Mouse (Mus musculus) erythroblast, embryonic 14.5 days (primary cell): ENCODE data around the gene Gm49355. TPM values are rescaled to one million over a fixed set of nuclear protein-coding genes. Genes with fewer than 3 reads are reported as not detected.

Source experiments
- H3K27me3 ChIP-seq: 2 replicates; pipeline ENCODE4 v1.6.1; 2012; ENCODE audit warnings: inconsistent platforms; ENCODE audit not compliant: control insufficient read depth
- H3K36me3 ChIP-seq: 2 replicates; pipeline ENCODE4 v1.6.1; 2012; ENCODE audit warnings: mild to moderate bottlenecking, inconsistent platforms; ENCODE audit not compliant: control insufficient read depth
- H3K4me1 ChIP-seq: 2 replicates; pipeline ENCODE4 v1.6.1; 2012; ENCODE audit warnings: inconsistent platforms; ENCODE audit not compliant: control insufficient read depth
- H3K4me3 ChIP-seq: replicated peaks from 2 replicates; pipeline ENCODE3; 2012; ENCODE audit warnings: moderate library complexity, mild to moderate bottlenecking, inconsistent platforms
- H3K9me3 ChIP-seq: 2 replicates; pipeline ENCODE4 v1.6.1; 2012; ENCODE audit warnings: low read length, inconsistent platforms, mixed read lengths; ENCODE audit not compliant: control insufficient read depth
- GATA1 ChIP-seq: IDR thresholded peaks from 2 replicates; pipeline ENCODE4 v1.6.1; 2012; ENCODE audit warnings: low read length, inconsistent platforms, mixed read lengths
- TAL1 ChIP-seq: IDR thresholded peaks from 3 replicates; pipeline ENCODE4 v1.6.1; 2012; ENCODE audit warnings: low read length, inconsistent platforms, mixed read lengths
- polyA plus RNA-seq: library from polyadenylated mRNA; stranded (reverse); fragments of >175 nt; gene quantifications from 2 replicates; pipeline ENCODE4 v1.2.3, GENCODE M21; 2012

Gene Gm49355
- polyA plus RNA-seq, 1 experiment = not detected

DNA sequence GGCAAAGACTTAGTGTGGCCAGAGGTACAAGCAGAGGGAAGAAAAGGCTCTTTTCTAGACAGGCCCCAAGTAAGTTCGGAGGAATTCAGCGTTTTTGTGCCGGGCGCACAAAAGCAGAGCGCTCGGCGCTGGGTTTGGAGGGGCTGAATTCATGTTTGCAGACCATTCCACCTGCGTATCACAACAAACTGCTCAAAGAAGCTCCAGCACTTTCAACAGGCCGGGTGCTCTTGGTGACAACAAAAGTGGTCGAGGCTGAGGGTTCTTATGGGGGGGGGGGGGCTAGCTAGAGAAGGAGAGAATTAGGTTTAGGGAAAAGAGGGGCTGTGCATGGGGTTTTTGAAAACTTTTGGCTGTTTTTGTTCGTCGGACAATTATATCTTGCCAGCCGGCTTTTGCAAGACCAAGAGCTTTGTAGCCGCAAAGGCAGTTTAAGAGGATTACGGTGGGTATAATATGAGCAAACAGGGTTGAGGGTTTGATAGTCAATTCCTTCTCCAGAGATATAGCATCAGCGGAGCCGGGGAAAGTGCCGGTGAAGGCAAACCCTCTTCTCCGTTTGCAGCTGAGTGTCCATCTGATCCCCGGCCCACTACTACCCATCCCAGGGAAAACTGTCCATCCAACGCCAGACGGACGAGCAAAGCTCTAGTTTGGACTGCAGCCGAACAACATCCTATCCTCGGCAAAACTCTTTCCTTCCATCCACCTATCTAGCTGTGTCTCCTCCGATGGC, 63.3 kb downstream of the Gm49355 start:
- TF ChIP-seq TAL1 (no peak), GATA1 (no peak)
- Histone ChIP-seq H3K36me3 (no peaks in the 10 kb centered on the region), H3K4me1 (no peaks in the 10 kb centered on the region), H3K4me3 (no peak overlapping the region), H3K27me3 (peaks cover 97% of the 10 kb centered on the region), H3K9me3 (no peaks in the 10 kb centered on the region)

DNA sequence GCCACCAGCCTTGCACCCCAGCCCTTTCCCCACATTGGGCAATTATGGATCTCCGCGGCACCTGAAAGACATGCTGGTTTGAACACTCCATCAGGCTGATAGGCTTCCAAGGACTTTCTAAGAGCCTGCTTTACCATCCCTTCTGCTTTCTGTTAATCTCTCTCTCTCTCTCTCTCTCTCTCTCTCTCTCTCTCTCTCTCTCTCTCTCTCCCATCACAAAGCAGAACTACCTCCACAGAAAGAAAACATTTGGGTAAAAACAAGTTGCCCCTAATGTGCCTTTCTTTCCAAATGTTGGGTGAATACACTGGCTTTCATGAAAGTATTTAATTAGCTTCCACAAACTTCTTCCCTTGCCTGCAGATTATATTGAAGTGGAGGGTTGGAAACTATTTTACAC, 64.3 kb downstream of the Gm49355 start, which contains the start of gene Fezf2:
Gene Fezf2 (minus strand): TSS at position 101 of the 400 bp plus-strand sequence.
- H3K9me3 ChIP-seq = no peaks in the 10 kb centered on the region
- no peaks in the 10 kb centered on the region for H3K4me1 ChIP-seq
- no peak for TF ChIP-seq GATA1
- no peaks in the 10 kb centered on the region for H3K36me3 ChIP-seq
- H3K4me3 ChIP-seq = no peak within 1 kb of the TSS
- H3K27me3 ChIP-seq = peaks cover 90% of the 10 kb centered on the region

DNA sequence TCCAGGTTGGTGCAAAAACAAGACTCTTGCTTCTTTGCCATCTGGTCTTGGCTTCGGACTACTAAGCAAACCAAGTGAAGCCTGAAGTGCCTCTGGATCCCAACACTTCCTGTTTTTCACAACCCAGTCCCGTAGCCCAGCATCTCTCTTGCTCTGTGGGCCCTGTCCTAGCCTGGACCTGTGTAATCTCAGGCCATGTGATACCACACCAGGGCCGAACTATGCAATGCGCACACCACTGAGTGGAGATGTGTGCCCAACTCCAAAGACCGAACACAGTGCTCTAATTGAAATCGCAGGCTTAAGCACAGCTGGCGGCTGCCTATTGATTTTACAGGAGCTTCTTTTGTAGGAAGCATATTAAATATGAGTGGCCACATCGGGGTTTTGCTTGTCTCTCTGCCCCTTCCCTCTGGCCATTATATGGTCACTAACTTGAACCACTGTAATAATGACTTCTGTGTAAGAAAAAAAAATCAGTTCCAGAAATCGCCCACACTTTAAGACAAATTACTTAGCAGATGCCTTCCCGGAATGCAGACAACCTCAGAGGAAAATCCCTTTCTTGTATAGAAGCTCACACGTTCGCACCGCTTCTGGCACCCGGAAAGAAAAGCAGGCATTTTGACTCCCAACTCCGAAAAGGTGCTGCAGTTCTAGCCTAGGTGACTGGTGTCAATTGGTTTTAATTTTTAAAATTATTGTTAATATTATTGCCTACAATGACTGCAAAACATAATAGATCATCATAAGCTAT, 65.7 kb downstream of the Gm49355 start:
- Histone ChIP-seq H3K27me3 (peaks cover 75% of the 10 kb centered on the region), H3K36me3 (no peaks in the 10 kb centered on the region), H3K4me3 (no peak overlapping the region), H3K9me3 (no peaks in the 10 kb centered on the region), H3K4me1 (no peaks in the 10 kb centered on the region)
- TF ChIP-seq TAL1 = no peak

DNA sequence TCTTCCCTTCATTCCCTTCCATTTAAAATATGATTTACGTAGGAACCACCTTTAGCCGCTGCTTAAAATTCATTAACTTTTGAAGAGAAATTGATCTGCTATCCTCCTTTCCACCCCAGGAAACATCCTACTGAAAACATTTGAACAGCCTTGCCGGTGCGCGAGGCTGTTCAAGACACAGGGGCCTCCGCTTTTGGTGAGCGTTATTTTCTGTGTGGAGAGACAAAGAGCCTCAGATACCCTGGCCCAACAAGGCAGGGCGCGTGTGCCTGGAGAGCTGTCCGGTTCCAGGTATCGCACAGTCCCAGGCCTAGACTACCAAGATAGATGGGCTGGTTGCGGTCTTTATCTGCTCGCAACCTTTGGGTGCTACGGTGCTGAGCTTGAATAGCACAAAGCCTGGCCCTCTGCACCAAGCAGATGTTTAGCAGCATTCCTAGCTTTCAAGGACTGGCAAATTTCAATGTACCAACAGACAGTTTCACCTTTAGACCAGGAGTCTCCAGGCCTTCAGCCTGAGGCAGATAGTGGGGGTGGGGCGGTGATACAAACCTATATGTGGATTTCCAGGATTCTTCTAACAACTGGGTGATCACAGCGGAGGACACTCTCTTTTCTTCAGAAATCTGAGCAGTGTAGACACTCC, 66.6 kb downstream of the Gm49355 start:
- TF ChIP-seq TAL1 (no peak), GATA1 (no peak)
- Histone ChIP-seq H3K9me3 (no peaks in the 10 kb centered on the region), H3K4me3 (no peak overlapping the region), H3K4me1 (no peaks in the 10 kb centered on the region), H3K27me3 (peaks cover 67% of the 10 kb centered on the region), H3K36me3 (no peaks in the 10 kb centered on the region)

Other genes with a start within 250 kb of the Gm49355 start
- 0.27 and 0.63 TPM in 2 replicates for gene 3830406C13Rik, start 197 bp downstream of the Gm49355 start, polyA plus RNA-seq
- 0.05 TPM in 1 of 2 replicates, not detected in the other for gene Fezf2, start 64.2 kb downstream of the Gm49355 start, polyA plus RNA-seq